Mouse (Mus musculus): ENCODE data around the gene Surf1.

Gene Surf1

GRCm38 (mm10) chr2:26915927-26916728 lies at the start of gene Surf1, which contains the start of gene Surf2:
Surf1 (minus strand) TSS chr2:26916530.
Surf2 (plus strand) TSS chr2:26916367.
- DNase-seq (ENCODE audit: low spot score): peak; percentile 87

GRCm38 (mm10) chr2:26964724-26965370 lies 48.5 kb upstream of the Surf1 start:
- no peak for DNase-seq (ENCODE audit: low spot score)

GRCm38 (mm10) chr2:26963923-26964723 lies 47.8 kb upstream of the Surf1 start, which contains the start of gene Rexo4:
Rexo4 (minus strand) TSS chr2:26964386.
- peak; percentile 92 for DNase-seq (ENCODE audit: low spot score)

- no peak for DNase-seq (ENCODE audit: low spot score)
Observed at GRCm38 (mm10) chr2:26960756-26961155, 44.4 kb upstream of the Surf1 start.

GRCm38 (mm10) chr2:26957488-26957859 lies 41.1 kb upstream of the Surf1 start:
- DNase-seq (ENCODE audit: low spot score): no peak

GRCm38 (mm10) chr2:26956811-26957487 lies 40.6 kb upstream of the Surf1 start:
- no peak for DNase-seq (ENCODE audit: low spot score)

- DNase-seq (ENCODE audit: low spot score): no peak
Observed at GRCm38 (mm10) chr2:26954735-26955395, 38.5 kb upstream of the Surf1 start.

- DNase-seq (ENCODE audit: low spot score): no peak
Observed at GRCm38 (mm10) chr2:26952866-26953265, 36.5 kb upstream of the Surf1 start.

GRCm38 (mm10) chr2:26952193-26952592 lies 35.9 kb upstream of the Surf1 start:
- no peak for DNase-seq (ENCODE audit: low spot score)

- DNase-seq (ENCODE audit: low spot score): no peak
Observed at GRCm38 (mm10) chr2:26951346-26951905, 35.1 kb upstream of the Surf1 start.

GRCm38 (mm10) chr2:26950411-26950810 lies 34.1 kb upstream of the Surf1 start:
- DNase-seq (ENCODE audit: low spot score): no peak

GRCm38 (mm10) chr2:26943253-26943652 lies 26.9 kb upstream of the Surf1 start:
- no peak for DNase-seq (ENCODE audit: low spot score)

GRCm38 (mm10) chr2:26941539-26941938 lies 25.2 kb upstream of the Surf1 start:
- no peak for DNase-seq (ENCODE audit: low spot score)

GRCm38 (mm10) chr2:26936425-26936824 lies 20.1 kb upstream of the Surf1 start:
- DNase-seq (ENCODE audit: low spot score): peak; percentile 44

GRCm38 (mm10) chr2:26935286-26935685 lies 19.0 kb upstream of the Surf1 start:
- DNase-seq (ENCODE audit: low spot score): peak; percentile 31

GRCm38 (mm10) chr2:26933304-26934055 lies 17.1 kb upstream of the Surf1 start, which contains the start of the genes Surf4 and Stkld1:
Surf4 (minus strand) TSS chr2:26933928.
Stkld1 (plus strand) TSS chr2:26934047.
- peak; percentile 92 for DNase-seq (ENCODE audit: low spot score)

- peak; percentile 23 for DNase-seq (ENCODE audit: low spot score)
Observed at GRCm38 (mm10) chr2:26932473-26933303, 16.4 kb upstream of the Surf1 start.

- DNase-seq (ENCODE audit: low spot score): peak; percentile 73
Observed at GRCm38 (mm10) chr2:26930390-26930789, 14.1 kb upstream of the Surf1 start.

Data from T-cell, adult 2 months (primary cell).